Mouse (Mus musculus) retina, postnatal 7 days (tissue): ENCODE measurements around the gene Hibadh.
"Not testable (repeated sequence)": the region's sequence is repeated elsewhere in the genome, so short reads cannot be mapped to it uniquely, and the experiment has no call there.

Experiments used
- DNase-seq: peaks from one replicate; pipeline ENCODE4 v3.0.0-alpha.2; 2012; ENCODE audit warnings: low read depth, low spot score

The Hibadh gene

GRCm38 (mm10) chr6:52640224-52640712 lies at the start of gene Hibadh:
Hibadh (minus strand) TSS chr6:52640389.
- DNase-seq: peak; percentile 94

GRCm38 (mm10) chr6:52686901-52687500 lies 46.8 kb upstream of the Hibadh start:
- DNase-seq: no peak

- no peak for DNase-seq
These were observed 42.4 kb upstream of the Hibadh start for GRCm38 (mm10) chr6:52682607-52683006.

- DNase-seq: no peak
These were observed 41.8 kb upstream of the Hibadh start for GRCm38 (mm10) chr6:52681847-52682485.

GRCm38 (mm10) chr6:52680458-52681032 lies 40.4 kb upstream of the Hibadh start:
- no peak for DNase-seq

- no peak for DNase-seq
These were observed 39.4 kb upstream of the Hibadh start for GRCm38 (mm10) chr6:52679565-52679964.

- not testable (repeated sequence) for DNase-seq
These were observed 37.3 kb upstream of the Hibadh start for GRCm38 (mm10) chr6:52677534-52677933.

- no peak for DNase-seq
These were observed 35.2 kb upstream of the Hibadh start for GRCm38 (mm10) chr6:52675222-52675921.

- DNase-seq: no peak
These were observed 34.4 kb upstream of the Hibadh start for GRCm38 (mm10) chr6:52674541-52674940.

- no peak for DNase-seq
These were observed 33.5 kb upstream of the Hibadh start for GRCm38 (mm10) chr6:52673706-52674105.

GRCm38 (mm10) chr6:52672539-52672938 lies 32.4 kb upstream of the Hibadh start:
- DNase-seq: no peak

- no peak for DNase-seq
These were observed 31.6 kb upstream of the Hibadh start for GRCm38 (mm10) chr6:52671791-52672190.

GRCm38 (mm10) chr6:52669878-52670277 lies 29.7 kb upstream of the Hibadh start:
- DNase-seq: not testable (repeated sequence)

GRCm38 (mm10) chr6:52667641-52668040 lies 27.5 kb upstream of the Hibadh start:
- no peak for DNase-seq

- DNase-seq: no peak
These were observed 22.8 kb upstream of the Hibadh start for GRCm38 (mm10) chr6:52663021-52663420.

- no peak for DNase-seq
These were observed 15.1 kb upstream of the Hibadh start for GRCm38 (mm10) chr6:52655266-52655665.

- DNase-seq: no peak
These were observed 8.6 kb upstream of the Hibadh start for GRCm38 (mm10) chr6:52648806-52649205.

GRCm38 (mm10) chr6:52648031-52648430 lies 7.8 kb upstream of the Hibadh start:
- DNase-seq: no peak

GRCm38 (mm10) chr6:52645926-52646325 lies 5.7 kb upstream of the Hibadh start:
- no peak for DNase-seq

- no peak for DNase-seq
These were observed 2.0 kb upstream of the Hibadh start for GRCm38 (mm10) chr6:52642152-52642551.

GRCm38 (mm10) chr6:52641076-52641475 lies 887 bp upstream of the Hibadh start:
- no peak for DNase-seq

GRCm38 (mm10) chr6:52639546-52640223 lies 504 bp downstream of the Hibadh start:
- no peak for DNase-seq
